Mouse (Mus musculus): ENCODE data around the gene Peli3.

Gene Peli3

GRCm38 (mm10) chr19:4915924-4916603 lies 26.9 kb downstream of the Peli3 start:
- DNase-seq (ENCODE audit: extremely low read depth, low read depth) = no peak

- DNase-seq (ENCODE audit: extremely low read depth, low read depth) = no peak
These were observed 33.6 kb downstream of the Peli3 start for GRCm38 (mm10) chr19:4909376-4909775.

GRCm38 (mm10) chr19:4908107-4908506 lies 34.8 kb downstream of the Peli3 start:
- DNase-seq (ENCODE audit: extremely low read depth, low read depth) = no peak

- no peak for DNase-seq (ENCODE audit: extremely low read depth, low read depth)
These were observed 36.7 kb downstream of the Peli3 start, which contains the start of gene Bbs1 for GRCm38 (mm10) chr19:4905979-4906794. TSS of gene Bbs1 (minus strand) at chr19:4906628.

- DNase-seq (ENCODE audit: extremely low read depth, low read depth) = no peak
These were observed 43.0 kb downstream of the Peli3 start for GRCm38 (mm10) chr19:4899888-4900287.

GRCm38 (mm10) chr19:4898972-4899371 lies 44.0 kb downstream of the Peli3 start:
- DNase-seq (ENCODE audit: extremely low read depth, low read depth) = no peak

GRCm38 (mm10) chr19:4896780-4897520 lies 46.0 kb downstream of the Peli3 start:
- DNase-seq (ENCODE audit: extremely low read depth, low read depth) = no peak

GRCm38 (mm10) chr19:4891798-4892197 lies 51.1 kb downstream of the Peli3 start:
- DNase-seq (ENCODE audit: extremely low read depth, low read depth) = peak; percentile 64

- no peak for DNase-seq (ENCODE audit: extremely low read depth, low read depth)
These were observed 53.1 kb downstream of the Peli3 start for GRCm38 (mm10) chr19:4889791-4890190.

GRCm38 (mm10) chr19:4883961-4884360 lies 59.0 kb downstream of the Peli3 start:
- no peak for DNase-seq (ENCODE audit: extremely low read depth, low read depth)

All from MEL-GATA-1-ER (cell line).